Mouse (Mus musculus) liver, postnatal 0 days (tissue): ENCODE results near the gene Kif1c.

Experiments used
- CTCF ChIP-seq: sonication (generic); IDR thresholded peaks from 2 replicates; pipeline ENCODE4 v1.5.1; 2016; ENCODE audit warnings: antibody characterized with exemption, low read depth
- EP300 ChIP-seq: IDR thresholded peaks from 2 replicates; pipeline ENCODE4 v1.6.1; 2016; ENCODE audit warnings: antibody characterized with exemption, low read depth, mild to moderate bottlenecking

GRCm38 (mm10) chr11:70745636-70746035, 45.3 kb downstream of the Kif1c start:
- TF ChIP-seq CTCF (no peak), EP300 (no peak)
